Mouse (Mus musculus) olfactory bulb, adult 2 months (tissue): ENCODE data around the gene Npr3.

ENCODE experiments used
- CTCF ChIP-seq: fragments of 200-500 bp; IDR thresholded peaks from 2 replicates; pipeline ENCODE4 v1.5.1; 2012; ENCODE audit warnings: low read depth, mild to moderate bottlenecking, low read length, moderate library complexity; ENCODE audit not compliant: insufficient read depth
- POLR2A ChIP-seq: fragments of 200-500 bp; IDR thresholded peaks from 2 replicates; pipeline ENCODE4 v1.6.1; 2012; ENCODE audit warnings: mild to moderate bottlenecking, low read depth, low read length, moderate library complexity; ENCODE audit not compliant: insufficient read depth

DNA sequence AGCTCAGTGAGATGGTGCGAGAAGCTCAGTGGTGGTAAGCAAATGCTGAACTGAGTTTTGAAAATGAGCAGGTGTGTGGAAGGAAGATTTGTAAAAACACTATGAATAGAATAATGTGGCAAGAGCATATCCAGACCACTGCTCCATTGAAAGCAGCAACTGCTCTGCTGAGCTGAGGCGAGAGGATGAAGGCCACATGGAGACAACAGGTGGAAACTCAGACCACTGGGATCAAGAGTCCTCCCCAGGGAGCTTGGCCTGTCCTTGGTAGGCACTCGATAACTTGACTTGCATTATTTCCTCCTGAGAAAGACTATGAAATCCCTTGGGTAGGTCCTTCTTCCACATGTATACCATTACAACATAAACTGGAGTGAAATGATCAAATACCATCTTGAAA, 47.3 kb downstream of the Npr3 start:
- no peak for TF ChIP-seq CTCF
- TF ChIP-seq POLR2A, result no peak
